Mouse (Mus musculus) bone marrow, adult 2 months (tissue): ENCODE data around the gene Tmem40. TPM values are rescaled to one million over a fixed set of nuclear protein-coding genes. Genes with fewer than 3 reads are reported as not detected.
A peak's percentile ranks its signal among the peaks of the same experiment; 100 is the strongest.

Experiments
- H3K27ac ChIP-seq: fragments of 200-500 bp; 2 replicates; pipeline ENCODE4 v1.5.1; 2012; ENCODE audit warnings: low read depth, mild to moderate bottlenecking, control low read depth, inconsistent platforms, low read length; ENCODE audit not compliant: control insufficient read depth, poor library complexity, insufficient read depth
- H3K4me1 ChIP-seq: fragments of 200-500 bp; 2 replicates; pipeline ENCODE4 v1.6.1; 2011; ENCODE audit warnings: low read length; ENCODE audit not compliant: control insufficient read depth, insufficient read depth
- H3K4me3 ChIP-seq: fragments of 200-500 bp; replicated peaks from 2 replicates; pipeline ENCODE3; 2011; ENCODE audit warnings: mild to moderate bottlenecking, low read depth, low read length, control low read depth; ENCODE audit not compliant: control insufficient read depth
- CTCF ChIP-seq: fragments of 200-500 bp; IDR thresholded peaks from 2 replicates; pipeline ENCODE4 v1.5.1; 2011; ENCODE audit warnings: low read length, control low read depth; ENCODE audit not compliant: control insufficient read depth, insufficient read depth
- POLR2A ChIP-seq: fragments of 200-500 bp; IDR thresholded peaks from 2 replicates; pipeline ENCODE4 v1.6.1; 2011; ENCODE audit warnings: low read depth, mild to moderate bottlenecking, control low read depth, low read length, borderline replicate concordance; ENCODE audit not compliant: control insufficient read depth
- WGBS: fragments of 180-500 bp; shearing (Covaris S2); methylation state at CpG from one replicate; pipeline ENCODE4 v1.1.7; 2018; 5-methylcytosine and 5-hydroxymethylcytosine counted together
- polyA plus RNA-seq: library from polyadenylated mRNA; stranded (reverse); fragments of >200 nt; gene quantifications from 2 replicates; pipeline ENCODE4 v1.2.4, GENCODE M21; 2011; ENCODE audit warnings: low replicate concordance; ENCODE audit not compliant: missing spikeins, insufficient read depth, insufficient read length

The Tmem40 gene
- polyA plus RNA-seq = 45.6 and 84.4 TPM in 2 replicates

- WGBS = 6% methylated on average over 9 of the region's 9 CpGs
- Histone ChIP-seq H3K4me3 (no peak within 1 kb of the TSS), H3K27ac (peak within 1 kb of the TSS; percentile 36; the same call in 1 of the 2 replicates), H3K4me1 (peaks cover 9% of the 10 kb centered on the region)
- TF ChIP-seq POLR2A = no peak
Observed at GRCm38 (mm10) chr6:115761995-115762756, at the start of gene Tmem40. Tmem40 (minus strand) TSS chr6:115762410.

DNA sequence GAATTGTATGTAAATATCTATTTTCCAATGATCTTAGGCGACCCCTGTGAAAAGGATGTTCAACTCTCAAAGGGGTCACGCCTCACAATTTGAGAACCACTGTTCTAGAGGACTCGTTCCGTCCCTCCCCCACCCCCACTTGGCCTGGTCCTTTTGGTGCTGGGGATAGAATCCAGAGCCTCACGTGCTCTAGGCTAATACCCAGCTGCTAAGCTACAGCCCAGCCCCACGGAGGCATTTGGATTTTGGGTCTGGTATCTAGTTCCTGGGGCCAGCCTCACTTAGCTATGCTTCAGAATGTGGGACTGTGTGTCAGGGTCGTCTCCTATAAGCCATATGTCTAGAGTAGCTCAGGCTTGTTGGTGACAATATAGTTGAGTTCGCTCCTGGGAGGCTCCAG, 49.4 kb upstream of the Tmem40 start:
- Histone ChIP-seq H3K27ac (no peak overlapping the region), H3K4me3 (no peak overlapping the region), H3K4me1 (peaks cover 4% of the 10 kb centered on the region; the same call in 1 of the 2 replicates)
- WGBS = 82% methylated on average over 8 of the region's 8 CpGs
- TF ChIP-seq CTCF (no peak), POLR2A (no peak)

DNA sequence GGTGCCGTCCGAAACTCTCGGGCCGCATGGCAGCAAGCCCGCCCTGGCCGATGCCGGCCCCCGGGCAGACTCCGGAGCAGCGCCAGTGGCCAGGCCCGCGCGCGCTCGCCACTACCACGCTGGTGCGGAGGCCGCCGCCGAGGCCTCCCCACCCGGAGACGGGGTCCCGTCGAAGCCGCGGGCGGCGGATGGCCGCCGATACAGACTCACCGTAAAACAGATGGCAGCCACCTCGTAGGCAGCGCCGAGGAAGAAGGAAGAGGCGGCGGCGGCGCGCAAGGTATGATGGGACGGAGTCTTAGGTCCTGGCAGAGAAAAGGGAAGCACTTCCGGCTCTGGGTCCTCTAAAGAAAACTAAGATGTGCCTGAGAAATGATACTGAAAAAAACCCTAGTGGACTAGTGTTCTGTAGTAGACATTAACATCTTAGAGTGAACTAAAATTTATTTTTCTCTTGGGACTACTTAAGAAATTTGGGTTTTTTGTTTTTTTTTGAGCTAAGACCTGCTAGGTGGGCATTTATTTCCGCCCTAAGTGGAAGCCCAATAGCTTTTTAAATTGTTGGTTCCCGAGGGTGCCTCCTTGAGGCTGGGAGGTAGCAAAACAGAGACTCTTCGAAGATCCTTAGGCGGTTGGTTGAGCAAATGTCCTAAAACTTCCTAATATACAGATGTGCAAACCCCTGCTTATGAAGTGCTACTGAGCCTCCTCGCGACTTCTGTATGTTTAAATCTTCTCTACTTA, 46.5 kb upstream of the Tmem40 start, which contains the start of gene Rpl32:
Gene Rpl32 (minus strand): TSS at position 260 of the 744 bp plus-strand sequence.
- Histone ChIP-seq H3K4me1 (peaks cover 4% of the 10 kb centered on the region; the same call in 1 of the 2 replicates), H3K4me3 (peak within 1 kb of the TSS; percentile 88), H3K27ac (peak within 1 kb of the TSS; percentile 82)
- TF ChIP-seq POLR2A (peak; percentile 78), CTCF (no peak; the same call in 1 of the 2 replicates)
- WGBS = under 1% methylated on average over 47 of the region's 47 CpGs

GRCm38 (mm10) chr6:115808196-115808487, 45.9 kb upstream of the Tmem40 start:
- Histone ChIP-seq H3K4me3 (peak overlapping the region; percentile 88), H3K27ac (peak overlapping the region; percentile 82), H3K4me1 (peaks cover 4% of the 10 kb centered on the region; the same call in 1 of the 2 replicates)
- no peak for TF ChIP-seq POLR2A
- TF ChIP-seq CTCF = no peak
- under 1% methylated on average over 22 of the region's 22 CpGs for WGBS

- TF ChIP-seq POLR2A = no peak
- TF ChIP-seq CTCF = no peak
- Histone ChIP-seq H3K4me3 (peak overlapping the region; percentile 88), H3K27ac (peak overlapping the region; percentile 82; the same call in 1 of the 2 replicates), H3K4me1 (peaks cover 4% of the 10 kb centered on the region; the same call in 1 of the 2 replicates)
- WGBS = 2% methylated on average over 15 of the region's 15 CpGs
Observed at GRCm38 (mm10) chr6:115807464-115808195, 45.4 kb upstream of the Tmem40 start.

DNA sequence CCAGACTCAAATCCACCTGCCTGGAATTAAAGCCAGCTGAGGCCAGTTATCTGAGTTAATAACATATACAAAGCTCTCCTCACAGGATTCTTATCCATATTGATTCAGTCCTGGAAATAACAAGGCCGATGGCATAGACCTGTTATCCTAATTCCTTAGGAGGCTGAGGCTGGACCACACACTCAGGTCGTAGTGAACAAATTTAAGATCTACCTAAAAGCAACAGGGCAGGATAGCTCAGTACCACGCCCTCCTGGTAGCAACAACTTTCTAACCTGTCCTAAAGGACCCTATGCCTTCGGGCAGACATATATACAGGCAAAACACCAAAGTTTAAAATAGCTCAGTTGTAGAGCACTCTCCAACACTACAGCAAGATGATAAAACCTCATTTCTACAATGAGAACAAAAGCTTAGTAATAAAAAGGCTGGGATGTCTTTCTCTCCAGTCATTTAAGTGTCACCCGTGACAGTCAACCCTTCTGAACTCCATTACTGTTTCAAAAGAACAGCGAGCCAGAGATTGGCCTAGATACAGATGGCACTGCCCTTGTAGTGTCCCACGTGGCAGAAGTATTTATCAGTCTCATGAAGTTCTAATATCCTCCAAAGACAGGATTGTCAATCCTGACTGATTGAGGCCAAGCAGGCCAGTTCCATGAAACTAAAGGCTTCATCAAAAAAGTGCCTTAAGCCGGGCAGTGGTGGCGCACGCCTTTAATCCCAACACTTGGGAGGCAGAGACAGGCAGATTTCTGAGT, 42.4 kb upstream of the Tmem40 start:
- no peak overlapping the region for H3K4me3 ChIP-seq
- peaks cover 4% of the 10 kb centered on the region; the same call in 1 of the 2 replicates for H3K4me1 ChIP-seq
- TF ChIP-seq CTCF (no peak), POLR2A (no peak)
- H3K27ac ChIP-seq = no peak overlapping the region
- 74% methylated on average over 10 of the region's 10 CpGs for WGBS

DNA sequence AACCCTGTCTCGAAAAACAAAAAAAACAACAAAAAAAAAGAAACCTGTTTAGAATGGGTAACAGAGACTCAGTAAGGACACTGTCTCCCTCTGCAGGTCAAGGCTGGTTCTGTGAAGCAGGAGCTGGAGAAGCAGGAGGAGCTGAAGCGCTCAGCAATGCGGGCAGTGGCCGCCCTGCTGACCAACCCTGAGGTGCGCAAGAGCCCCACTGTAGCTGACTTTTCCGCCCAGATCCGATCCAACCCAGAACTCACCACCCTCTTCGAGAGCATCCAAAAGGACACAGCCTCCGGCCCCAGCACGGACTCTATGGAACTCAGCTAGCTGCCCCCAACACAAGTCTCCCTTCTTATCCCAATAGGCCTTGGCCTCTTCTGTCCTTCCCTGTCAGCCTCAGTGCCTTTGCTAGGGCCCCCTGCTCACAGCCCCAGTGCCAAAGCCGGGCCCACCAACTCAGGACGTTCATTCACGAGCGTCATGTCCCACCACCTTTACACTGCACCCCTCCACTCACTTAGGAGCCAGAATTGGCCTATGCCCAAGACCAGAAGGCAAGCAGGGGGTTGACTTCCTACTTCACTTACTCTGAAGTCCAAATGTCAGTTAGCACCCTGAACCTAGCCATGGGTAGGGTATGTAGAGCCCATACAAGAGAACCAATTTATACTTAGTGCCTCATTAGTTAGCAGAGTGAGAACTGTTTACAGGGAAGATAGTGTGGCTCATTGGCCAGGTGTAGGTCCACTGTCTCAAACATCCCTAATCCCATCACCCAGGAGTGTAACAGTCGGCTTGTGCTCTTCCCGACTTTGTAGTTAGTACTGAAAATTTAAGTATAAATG, 41.6 kb upstream of the Tmem40 start:
- TF ChIP-seq POLR2A = no peak
- TF ChIP-seq CTCF = peak; percentile 52
- peaks cover 4% of the 10 kb centered on the region; the same call in 1 of the 2 replicates for H3K4me1 ChIP-seq
- WGBS = 48% methylated on average over 16 of the region's 16 CpGs
- H3K27ac ChIP-seq = no peak overlapping the region
- H3K4me3 ChIP-seq = no peak overlapping the region
